Mouse (Mus musculus) myocyte (in vitro differentiated cells): ENCODE results near the gene Creb5.

Source experiments
- CEBPB ChIP-seq: IDR thresholded peaks from 2 replicates; pipeline ENCODE4 v1.6.1; 2011; ENCODE audit warnings: mild to moderate bottlenecking, moderate library complexity; ENCODE audit not compliant: poor library complexity, insufficient read depth, severe bottlenecking
- E2F4 ChIP-seq: IDR thresholded peaks from one replicate; pipeline ENCODE4 v1.6.1; 2011; ENCODE audit warnings: mild to moderate bottlenecking, control low read depth, moderate library complexity; ENCODE audit not compliant: insufficient read depth
- MAX ChIP-seq: IDR thresholded peaks from one replicate; pipeline ENCODE4 v1.6.1; 2011; ENCODE audit warnings: low read depth, mild to moderate bottlenecking, control low read depth
- MYOG ChIP-seq, 3 experiments: IDR thresholded peaks; one replicate each; pipeline ENCODE4 v1.6.1; 2011; ENCODE audit warnings: control low read depth in 2 of 3, low read depth in 2 of 3, mild to moderate bottlenecking in 2 of 3; ENCODE audit not compliant: insufficient read length in 2 of 3, control insufficient read depth in 1 of 3, insufficient read depth in 1 of 3
- POLR2A ChIP-seq: IDR thresholded peaks from one replicate; pipeline ENCODE4 v1.6.1; 2011; ENCODE audit warnings: low read depth, mild to moderate bottlenecking, control low read depth, moderate library complexity; ENCODE audit not compliant: insufficient read length
- POLR2AphosphoS2 ChIP-seq: IDR thresholded peaks from one replicate; pipeline ENCODE4 v1.6.1; 2011; ENCODE audit warnings: low read depth, control low read depth; ENCODE audit not compliant: insufficient read length
- TCF12 ChIP-seq: IDR thresholded peaks from one replicate; pipeline ENCODE4 v1.6.1; 2011; ENCODE audit warnings: mild to moderate bottlenecking, control low read depth; ENCODE audit not compliant: poor library complexity, insufficient read depth, severe bottlenecking
- USF1 ChIP-seq: IDR thresholded peaks from one replicate; pipeline ENCODE4 v1.6.1; 2011; ENCODE audit warnings: low read depth, mild to moderate bottlenecking, control low read depth, moderate library complexity

DNA sequence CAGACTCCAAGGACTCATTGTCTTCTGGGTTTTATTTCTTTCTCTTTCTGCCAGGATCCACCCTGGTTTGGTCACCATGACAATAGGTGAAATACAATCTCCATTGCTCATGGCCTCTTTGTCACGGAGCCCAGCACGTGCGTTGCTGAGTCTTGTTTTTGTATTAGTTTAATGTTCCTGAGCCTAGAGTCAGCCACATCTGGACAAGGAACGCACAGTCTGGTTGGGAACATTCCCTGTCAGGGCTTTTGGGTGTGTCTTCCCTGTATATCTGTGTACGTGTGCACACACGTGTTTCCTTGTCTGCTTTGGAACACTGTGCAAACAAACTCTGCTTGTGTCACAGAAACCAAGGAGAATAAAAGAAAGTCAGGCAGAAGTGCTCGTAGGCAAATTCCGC is 331.1 kb downstream of the Creb5 start:
- TF ChIP-seq POLR2A (no peak), TCF12 (no peak), CEBPB (no peak), USF1 (no peak), POLR2AphosphoS2 (no peak), MYOG (IDR thresholded peaks at IDR 0.05; ENCODE audit: control insufficient read depth in 1 of 3, insufficient read depth in 1 of 3, insufficient read length in 2 of 3, low read depth in 2 of 3) (no peak), E2F4 (no peak), MAX (no peak)
